37 mouse cellular contexts compared by ENCODE assay signal in the genomic region with DNA sequence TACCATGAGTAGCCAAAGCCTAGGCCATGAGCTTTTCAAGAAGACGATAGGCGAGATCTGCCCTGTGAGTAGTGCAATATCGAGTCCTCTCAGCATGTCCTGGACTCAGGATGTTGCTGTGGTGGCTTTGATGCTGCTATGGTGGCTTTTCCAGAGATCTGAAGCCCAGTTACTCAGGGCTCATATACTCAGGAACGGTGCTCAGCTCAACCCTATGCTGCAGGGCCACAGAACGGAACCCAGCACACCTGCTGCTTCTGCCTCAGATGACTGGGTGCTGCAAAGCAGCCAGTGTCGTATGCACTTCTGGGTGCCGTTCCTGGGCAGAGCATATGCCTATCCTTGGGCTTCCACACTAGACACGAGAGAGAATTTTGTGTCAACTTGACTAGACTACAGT. TPM values are rescaled to one million over a fixed set of nuclear protein-coding genes. Genes with fewer than 3 reads are reported as not detected.
DNase-seq lines count a peak whose midpoint lies in the region; ATAC-seq and TF ChIP-seq lines count a peak whose summit lies in the region.
"Had no signal": no experiment of that assay in that cellular context is flagged by ENCODE, and none has a peak within 500 bp of the region (broad histone marks: within the 10 kb centered on the region; RNA-seq: fewer than 3 reads in every experiment).

No protein-coding gene starts in this region.

- dilution Hi-C loops in CH12.LX (cut with MboI; ENCODE audit: extremely low pct_ligation_motif_present, extremely low pct_unique_long_range_greater_than_20kb, low sequenced_read_pairs), result no loop called here

- TF ChIP-seq POLR2A in CH12.LX (IDR thresholded peaks at IDR 0.05; ENCODE audit: low read depth, low read length), result no peak

- H3K27ac ChIP-seq in heart, embryonic 16.5 days (ENCODE audit: low read length), result no peak overlapping the region
- no peak overlapping the region for H3K27ac ChIP-seq in heart, embryonic 10.5 days
- H3K27ac ChIP-seq in CH12.LX (ENCODE audit: insufficient read depth, low read depth), result peak overlapping the region; percentile 94
- no peak overlapping the region for H3K27ac ChIP-seq in hindbrain, embryonic 11.5 days (ENCODE audit: low read depth, low read length)
- H3K27ac ChIP-seq: embryonic facial prominence, embryonic 10.5 days; embryonic facial prominence, embryonic 13.5 days; forebrain, embryonic 13.5 days; gastrocnemius, adult 2 months; heart, embryonic 15.5 days; hindbrain, embryonic 12.5 days; hindbrain, embryonic 15.5 days had no signal

- in situ Hi-C loops in CH12.LX (cut with MboI; ENCODE audit: low pct_ligation_motif_present, low pct_unique_long_range_greater_than_20kb, low sequenced_read_pairs), result loop anchor here (5.0 kb wide), 1 partner anchor 58 kb away; no protein-coding TSS in a partner anchor

- no peak for DNase-seq in heart, embryonic 10.5 days (ENCODE audit: low spot score)
- peak; percentile 18 for DNase-seq in CH12.LX (ENCODE audit: extremely low read depth)
- peak; percentile 42 for DNase-seq in naive thymus-derived CD4-positive, alpha-beta T cell, adult 2 months (ENCODE audit: low read depth)
- peak; percentile 55 for DNase-seq in thymus, postnatal 4 days
- DNase-seq in hindbrain, embryonic 11.5 days (ENCODE audit: low spot score), result no peak
- DNase-seq: adrenal gland, adult 2 months; adrenal gland, postnatal 14 days; B cell, adult 2 months; cerebellum, adult 11-12 months; cerebellum, adult 8-10 months; cerebellum, postnatal 10 days; cerebellum, postnatal 36 days; embryo, embryonic 11 days; forebrain, postnatal 0 days; gastrocnemius, adult 2 months; gastrocnemius, postnatal 14 days; heart, adult 11 months; heart, postnatal 14 days; heart, postnatal 4 days had no signal

- no peaks in the 10 kb centered on the region for H3K9me3 ChIP-seq in heart, embryonic 16.5 days (replicated peaks; ENCODE audit: control insufficient read depth, low read length)
- H3K9me3 ChIP-seq in heart, embryonic 10.5 days, result no peaks in the 10 kb centered on the region
- no peaks in the 10 kb centered on the region for H3K9me3 ChIP-seq in CH12.LX (replicated peaks; ENCODE audit: low read length)
- no peaks in the 10 kb centered on the region for H3K9me3 ChIP-seq in hindbrain, embryonic 11.5 days (ENCODE audit: control insufficient read depth, low read length)
- H3K9me3 ChIP-seq: embryonic facial prominence, embryonic 10.5 days; embryonic facial prominence, embryonic 13.5 days; forebrain, embryonic 13.5 days; G1E; heart, embryonic 12.5 days; heart, embryonic 15.5 days; hindbrain, embryonic 12.5 days; hindbrain, embryonic 15.5 days had no signal

- H3K27me3 ChIP-seq in heart, embryonic 16.5 days (ENCODE audit: control insufficient read depth, insufficient read depth, low read length), result no peaks in the 10 kb centered on the region
- no peaks in the 10 kb centered on the region for H3K27me3 ChIP-seq in heart, embryonic 10.5 days (ENCODE audit: insufficient read depth, poor library complexity, severe bottlenecking)
- H3K27me3 ChIP-seq in CH12.LX (replicated peaks), result no peaks in the 10 kb centered on the region
- H3K27me3 ChIP-seq in hindbrain, embryonic 11.5 days (ENCODE audit: control insufficient read depth, insufficient read depth, low read length), result no peaks in the 10 kb centered on the region
- H3K27me3 ChIP-seq: embryonic facial prominence, embryonic 13.5 days; forebrain, embryonic 13.5 days; heart, embryonic 15.5 days; hindbrain, embryonic 12.5 days; hindbrain, embryonic 15.5 days had no signal

- no peak for TF ChIP-seq CTCF in CH12.LX (conservative IDR thresholded peaks at IDR 0.05 in 1 of 2, IDR thresholded peaks at IDR 0.05 in 1 of 2; ENCODE audit: low read depth in 2 of 2, low read length in 2 of 2)

- no peaks in the 10 kb centered on the region for H3K79me2 ChIP-seq in CH12.LX (replicated peaks; ENCODE audit: control insufficient read depth, extremely low read depth, insufficient read depth, poor library complexity, severe bottlenecking)

- no peaks in the 10 kb centered on the region for H3K36me3 ChIP-seq in heart, embryonic 16.5 days (ENCODE audit: control insufficient read depth, insufficient read depth)
- no peaks in the 10 kb centered on the region for H3K36me3 ChIP-seq in heart, embryonic 10.5 days
- H3K36me3 ChIP-seq in CH12.LX (replicated peaks in 1 of 2; ENCODE audit: control insufficient read depth in 1 of 2, insufficient read depth in 1 of 2, low read length in 1 of 2), result peaks cover 0 to 2% of the 10 kb centered on the region in 2 experiments
- H3K36me3 ChIP-seq in hindbrain, embryonic 11.5 days (ENCODE audit: control insufficient read depth, insufficient read depth, low read length), result no peaks in the 10 kb centered on the region
- H3K36me3 ChIP-seq: embryonic facial prominence, embryonic 10.5 days; embryonic facial prominence, embryonic 13.5 days; G1E; heart, embryonic 12.5 days; heart, embryonic 15.5 days; hindbrain, embryonic 12.5 days; hindbrain, embryonic 15.5 days had no signal

- no peak overlapping the region for H3K4me2 ChIP-seq in heart, embryonic 16.5 days (ENCODE audit: low read depth, low read length)
- peak overlapping the region; percentile 64; the same call in 1 of the 2 replicates for H3K4me2 ChIP-seq in CH12.LX (ENCODE audit: insufficient read depth, low read depth, poor library complexity, severe bottlenecking)
- no peak overlapping the region for H3K4me2 ChIP-seq in hindbrain, embryonic 11.5 days (replicated peaks; ENCODE audit: low read depth, low read length)
- H3K4me2 ChIP-seq: embryonic facial prominence, embryonic 13.5 days; forebrain, embryonic 13.5 days; heart, embryonic 12.5 days; heart, embryonic 15.5 days; hindbrain, embryonic 12.5 days; hindbrain, embryonic 15.5 days had no signal

- TF ChIP-seq EP300 in CH12.LX (IDR thresholded peaks at IDR 0.05; ENCODE audit: low read length), result no peak

- WGBS in heart, embryonic 16.5 days, result 82% methylated on average over 8 of the region's 8 CpGs
- WGBS in heart, embryonic 10.5 days, result 83% methylated on average over 8 of the region's 8 CpGs
- 92% methylated on average over 8 of the region's 8 CpGs for WGBS in hindbrain, embryonic 11.5 days

- 0 out of 2 replicates have a peak, but pooled peaks have one; percentile 34 for ATAC-seq in heart, embryonic 16.5 days (replicated peaks; ENCODE audit: extremely low read depth, insufficient read depth, low FRiP score)
- no peak for ATAC-seq in cerebellum, adult (ENCODE audit: insufficient number of reproducible peaks, low FRiP score, low TSS enrichment)
- no peak for ATAC-seq in hindbrain, embryonic 11.5 days (ENCODE audit: low FRiP score)
- ATAC-seq: forebrain, embryonic 13.5 days; forebrain, postnatal 0 days; Patski had no signal

- no peaks in the 10 kb centered on the region for H3K4me1 ChIP-seq in heart, embryonic 16.5 days (ENCODE audit: control insufficient read depth, insufficient read depth, low read length)
- peaks cover 11% of the 10 kb centered on the region; the same call in 1 of the 2 replicates for H3K4me1 ChIP-seq in heart, embryonic 10.5 days
- peaks cover 16 to 73% of the 10 kb centered on the region in 2 experiments for H3K4me1 ChIP-seq in CH12.LX (ENCODE audit: control insufficient read depth in 1 of 2, insufficient read depth in 2 of 2)
- H3K4me1 ChIP-seq in hindbrain, embryonic 11.5 days (replicated peaks; ENCODE audit: control insufficient read depth, insufficient read depth, low read length), result no peaks in the 10 kb centered on the region
- H3K4me1 ChIP-seq: forebrain, embryonic 13.5 days; heart, embryonic 12.5 days; heart, embryonic 15.5 days; hindbrain, embryonic 12.5 days; hindbrain, embryonic 15.5 days had no signal

- H3K9ac ChIP-seq in heart, embryonic 16.5 days (ENCODE audit: low read length), result no peak overlapping the region
- H3K9ac ChIP-seq in CH12.LX (ENCODE audit: insufficient read depth, low read depth), result peak overlapping the region; percentile 62
- H3K9ac ChIP-seq in hindbrain, embryonic 11.5 days (ENCODE audit: low read depth, low read length), result no peak overlapping the region
- H3K9ac ChIP-seq: embryonic facial prominence, embryonic 13.5 days; forebrain, embryonic 13.5 days; forebrain, postnatal 0 days; heart, embryonic 12.5 days; heart, embryonic 15.5 days; hindbrain, embryonic 12.5 days; hindbrain, embryonic 15.5 days had no signal

- H3K4me3 ChIP-seq in heart, embryonic 16.5 days (ENCODE audit: low read length), result no peak overlapping the region
- H3K4me3 ChIP-seq in heart, embryonic 10.5 days, result no peak overlapping the region
- peak overlapping the region in 2 of 3 experiments; percentile 23 to 43 for H3K4me3 ChIP-seq in CH12.LX (replicated peaks in 1 of 3; ENCODE audit: low read depth in 2 of 3, low read length in 2 of 3, poor library complexity in 1 of 3)
- no peak overlapping the region for H3K4me3 ChIP-seq in hindbrain, embryonic 11.5 days (ENCODE audit: low read depth, low read length)
- H3K4me3 ChIP-seq: embryonic facial prominence, embryonic 10.5 days; embryonic facial prominence, embryonic 13.5 days; erythroblast, embryonic 14.5 days; forebrain, embryonic 13.5 days; gastrocnemius, adult 2 months; heart, embryonic 12.5 days; heart, embryonic 15.5 days; hindbrain, embryonic 12.5 days; hindbrain, embryonic 15.5 days had no signal

- TF ChIP-seq RAD21 in CH12.LX (IDR thresholded peaks at IDR 0.05; ENCODE audit: low read depth, low read length), result no peak

TF ChIP-seq in CH12.LX, 34 proteins besides CTCF, POLR2A, EP300 and RAD21 (continues in another document):
- no peak for TF ChIP-seq MAX (IDR thresholded peaks at IDR 0.05; ENCODE audit: low read length)

RNA-seq across cellular contexts. Expression of gene Stra8, which starts 19.5 kb away (rescaled TPM):
- 0.30 TPM in 1 of 2 replicates, not detected in the other for polyA plus RNA-seq in heart, embryonic 16.5 days (2015; fragmentation: Nextera tagmentation; extraction: Ambion mirVana)
- polyA plus RNA-seq in heart, embryonic 10.5 days (2016; fragmentation: Nextera tagmentation; extraction: Ambion mirVana), result not detected in 2 replicates
- 0.08 and 0.17 TPM in 2 replicates for total RNA-seq in CH12.LX (2012; rRNA removed)
- total RNA-seq in CH12.LX (2014; rRNA removed), result not detected in 2 replicates
- 0.55 and 0.77 TPM in 2 replicates for polyA plus RNA-seq in CH12.LX (2012; ENCODE audit: insufficient read length, low read depth)
- polyA plus RNA-seq in hindbrain, embryonic 11.5 days (2014; fragmentation: Nextera tagmentation; extraction: Ambion mirVana), result not detected in 2 replicates
- total RNA-seq: adrenal gland, adult 2 months; adrenal gland, postnatal 14 days; adrenal gland, postnatal 4 days; forebrain, postnatal 0 days; gastrocnemius, adult 2 months; gastrocnemius, postnatal 14 days; gastrocnemius, postnatal 4 days; heart, adult 8-10 months; heart, postnatal 14 days; heart, postnatal 4 days had no signal
- polyA plus RNA-seq: adrenal gland, adult 2 months; cortical plate, adult 2 months; embryonic facial prominence, embryonic 13.5 days; erythroblast, embryonic 14.5 days; forebrain, embryonic 13.5 days; forebrain, postnatal 0 days; frontal cortex, adult 2 months; G1E; heart, embryonic 12.5 days; heart, embryonic 15.5 days; hindbrain, embryonic 12.5 days; hindbrain, embryonic 15.5 days; intestine, embryonic 14.5 days; Patski had no signal

RNA-seq across cellular contexts. Expression of gene Wdr91, which starts 28.8 kb away (rescaled TPM):
- 8.3 and 9.5 TPM in 2 replicates for polyA plus RNA-seq in heart, embryonic 16.5 days (2015; fragmentation: Nextera tagmentation; extraction: Ambion mirVana)
- 12.6 and 13.0 TPM in 2 replicates for polyA plus RNA-seq in heart, embryonic 10.5 days (2016; fragmentation: Nextera tagmentation; extraction: Ambion mirVana)
- total RNA-seq in CH12.LX (2012; rRNA removed) (19.8 and 26.5 TPM in 2 replicates), CH12.LX (2014; rRNA removed) (10.6 and 11.3 TPM in 2 replicates)
- polyA plus RNA-seq in CH12.LX (2012; ENCODE audit: insufficient read length, low read depth), result 19.2 and 23.8 TPM in 2 replicates
- polyA plus RNA-seq in hindbrain, embryonic 11.5 days (2014; fragmentation: Nextera tagmentation; extraction: Ambion mirVana), result 11.0 and 12.3 TPM in 2 replicates

RNA-seq across cellular contexts. Expression of gene Slc23a4, which starts 48.8 kb away (rescaled TPM):
- polyA plus RNA-seq in heart, embryonic 16.5 days (2015; fragmentation: Nextera tagmentation; extraction: Ambion mirVana), result 0.79 and 1.7 TPM in 2 replicates
- polyA plus RNA-seq in heart, embryonic 10.5 days (2016; fragmentation: Nextera tagmentation; extraction: Ambion mirVana), result 0.12 and 0.41 TPM in 2 replicates
- total RNA-seq in CH12.LX (2012; rRNA removed) (0.13 and 0.30 TPM in 2 replicates), CH12.LX (2014; rRNA removed) (0.23 and 0.27 TPM in 2 replicates)
- 0.21 and 0.59 TPM in 2 replicates for polyA plus RNA-seq in CH12.LX (2012; ENCODE audit: insufficient read length, low read depth)
- 0.46 and 0.49 TPM in 2 replicates for polyA plus RNA-seq in hindbrain, embryonic 11.5 days (2014; fragmentation: Nextera tagmentation; extraction: Ambion mirVana)
- total RNA-seq: gastrocnemius, adult 2 months had no signal
- polyA plus RNA-seq: erythroblast, embryonic 14.5 days had no signal

Comparison
In these comparisons a context has a peak if more than half of its experiments do, and no peak if none do; other contexts are left out.
1. H3K4me3 ChIP-seq: peak in CH12.LX (2 of 3); none in heart, embryonic 16.5 days (single experiment), heart, embryonic 10.5 days (single experiment) and hindbrain, embryonic 11.5 days (single experiment).
2. DNase-seq: peak in CH12.LX (single experiment), naive thymus-derived CD4-positive, alpha-beta T cell, adult 2 months (single experiment) and thymus, postnatal 4 days (single experiment); none in heart, embryonic 10.5 days (single experiment) and hindbrain, embryonic 11.5 days (single experiment).